Mouse (Mus musculus): ENCODE results near the gene Ptger4. TPM values are rescaled to one million over a fixed set of nuclear protein-coding genes. Genes with fewer than 3 reads are reported as not detected.

Ptger4 gene
- total and polyA plus RNA-seq, 2 experiments from 2014 or later: 3.0 to 5.0 TPM

DNA sequence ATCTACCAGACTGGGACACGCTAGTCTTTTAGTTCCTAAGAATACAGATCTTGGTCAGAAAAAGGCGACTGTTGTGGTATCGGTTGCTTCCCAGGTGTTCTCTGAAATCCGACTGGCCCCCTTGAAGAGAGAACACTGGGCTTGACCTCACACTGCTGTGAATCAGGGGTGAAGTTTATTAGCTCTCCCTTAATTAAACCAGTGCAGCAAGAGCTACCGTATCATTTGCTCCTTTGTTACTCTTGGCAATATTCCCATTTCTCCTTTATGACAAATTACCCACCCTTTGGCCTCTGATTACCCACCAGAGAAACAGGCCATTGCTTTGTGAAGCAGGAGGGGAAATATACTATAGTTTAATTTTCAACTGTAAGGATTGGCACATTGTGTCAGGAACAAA lies 16.2 kb upstream of the Ptger4 start:
- Histone ChIP-seq H3K27me3 (ENCODE audit: control insufficient read depth, insufficient read depth, low read length) (no peaks in the 10 kb centered on the region), H3K4me2 (ENCODE audit: low read depth, low read length) (no peak overlapping the region), H3K4me1 (ENCODE audit: control insufficient read depth, insufficient read depth) (no peaks in the 10 kb centered on the region), H3K27ac (ENCODE audit: low read depth) (no peak overlapping the region), H3K9me3 (replicated peaks; ENCODE audit: control insufficient read depth, low read length) (no peaks in the 10 kb centered on the region), H3K9ac (replicated peaks; ENCODE audit: low read depth, low read length) (no peak overlapping the region), H3K36me3 (replicated peaks; ENCODE audit: control insufficient read depth, insufficient read depth, low read length) (no peaks in the 10 kb centered on the region), H3K4me3 (ENCODE audit: low read depth, low read length) (no peak overlapping the region)
- TF ChIP-seq EP300 (IDR thresholded peaks at IDR 0.05; ENCODE audit: low read depth): no peak
- no peak for TF ChIP-seq CTCF (IDR thresholded peaks at IDR 0.05; ENCODE audit: low read depth)
- 54% methylated on average over 5 of the region's 5 CpGs for WGBS
- no peak for DNase-seq (ENCODE audit: low spot score)
- ATAC-seq (ENCODE audit: insufficient read depth, low read depth): no peak

DNA sequence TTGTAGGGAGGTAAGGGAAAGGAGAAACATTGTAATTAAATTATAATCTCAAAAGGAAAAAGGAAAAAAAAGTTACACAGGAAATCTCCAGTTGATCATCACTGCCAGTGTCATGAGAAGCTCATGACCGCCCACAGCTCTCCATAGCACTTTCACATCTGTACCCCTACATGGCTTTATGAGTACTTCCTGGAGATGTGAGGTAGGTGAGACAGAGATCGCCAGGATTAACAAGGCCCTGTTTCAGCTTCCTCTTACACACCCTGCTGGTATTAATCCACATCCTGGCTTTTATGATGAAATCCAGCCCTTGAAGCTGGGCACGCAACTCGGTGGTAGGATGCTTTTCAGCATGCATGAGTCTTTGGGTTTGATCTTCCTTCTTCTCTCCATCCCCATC lies 6.2 kb upstream of the Ptger4 start:
- WGBS: 70% methylated on average over 4 of the region's 4 CpGs
- no peak overlapping the region for H3K9ac ChIP-seq (replicated peaks; ENCODE audit: low read depth, low read length)

DNA sequence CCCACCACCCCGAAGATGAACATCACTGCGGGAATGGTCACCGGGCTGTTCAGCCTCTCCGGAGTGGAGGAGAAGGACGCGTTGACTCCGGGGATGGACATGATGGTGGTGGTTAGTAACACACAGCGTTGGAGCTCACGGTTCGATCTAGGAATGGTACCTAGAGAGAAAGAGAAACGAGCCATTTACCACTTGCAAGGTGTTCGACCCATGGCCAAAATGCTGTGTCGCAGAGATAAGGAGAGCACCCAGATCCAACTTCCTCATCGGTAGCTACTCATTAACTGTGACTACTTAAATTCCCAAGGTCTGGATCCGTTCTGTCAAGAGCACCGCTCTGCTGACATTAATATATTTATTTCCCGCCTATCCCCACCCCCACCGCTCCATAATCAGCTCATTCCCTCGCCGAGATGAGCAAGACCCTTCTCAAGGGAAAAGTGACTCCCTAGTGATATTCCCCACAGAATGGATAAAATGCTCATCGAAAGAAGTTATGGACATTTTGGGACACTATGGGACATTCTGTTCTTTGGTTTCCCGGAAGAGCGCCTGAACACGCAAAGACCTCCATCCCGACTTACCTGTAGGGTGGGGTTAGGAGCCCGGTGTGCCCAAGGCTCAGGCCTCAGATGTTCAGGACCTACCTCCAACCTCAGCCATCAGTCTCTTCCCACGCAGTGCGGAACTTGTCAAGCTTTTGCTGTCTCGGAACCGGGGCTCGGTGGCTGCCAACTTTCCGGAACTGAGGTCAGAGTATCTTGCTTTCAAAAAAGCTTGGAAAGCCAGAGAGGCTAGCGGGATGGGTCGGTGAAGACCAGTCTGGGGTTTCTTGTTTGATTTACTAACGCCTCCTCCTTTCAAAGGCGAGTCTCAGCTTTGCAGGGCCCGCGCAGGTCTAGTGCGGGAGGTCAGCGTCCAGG lies 690 bp downstream of the Ptger4 start:
- Histone ChIP-seq H3K36me3 (replicated peaks; ENCODE audit: control insufficient read depth, insufficient read depth, low read length) (no peaks in the 10 kb centered on the region), H3K9ac (replicated peaks; ENCODE audit: low read depth, low read length) (peak overlapping the region; percentile 40; the same call in 1 of the 2 replicates), H3K4me3 (ENCODE audit: low read depth, low read length) (peak overlapping the region; percentile 61), H3K27me3 (ENCODE audit: control insufficient read depth, insufficient read depth, low read length) (peaks cover 40% of the 10 kb centered on the region), H3K9me3 (replicated peaks; ENCODE audit: control insufficient read depth, low read length) (no peaks in the 10 kb centered on the region), H3K4me2 (ENCODE audit: low read depth, low read length) (peak overlapping the region; percentile 89), H3K4me1 (ENCODE audit: control insufficient read depth, insufficient read depth) (peaks cover 23% of the 10 kb centered on the region), H3K27ac (ENCODE audit: low read depth) (no peak overlapping the region)
- no peak for DNase-seq (ENCODE audit: low spot score)
- TF ChIP-seq EP300 (IDR thresholded peaks at IDR 0.05; ENCODE audit: low read depth) (no peak), CTCF (IDR thresholded peaks at IDR 0.05; ENCODE audit: low read depth) (no peak)
- WGBS: 5% methylated on average over 40 of the region's 40 CpGs
- ATAC-seq (ENCODE audit: insufficient read depth, low read depth): no peak

More for the DNA sequence above, 6.2 kb upstream of the Ptger4 start:
- no peak overlapping the region for H3K27ac ChIP-seq (ENCODE audit: low read depth)
- DNase-seq (ENCODE audit: low spot score) (no peak), ATAC-seq (ENCODE audit: insufficient read depth, low read depth) (no peak)
- no peak overlapping the region for H3K4me3 ChIP-seq (ENCODE audit: low read depth, low read length)
- TF ChIP-seq EP300 (IDR thresholded peaks at IDR 0.05; ENCODE audit: low read depth) (no peak), CTCF (IDR thresholded peaks at IDR 0.05; ENCODE audit: low read depth) (no peak)
- H3K27me3 ChIP-seq (ENCODE audit: control insufficient read depth, insufficient read depth, low read length): 0 out of 2 replicates have a peak, but pooled peaks cover 8% of the 10 kb centered on the region
- no peak overlapping the region for H3K4me2 ChIP-seq (ENCODE audit: low read depth, low read length)
- no peaks in the 10 kb centered on the region for H3K36me3 ChIP-seq (replicated peaks; ENCODE audit: control insufficient read depth, insufficient read depth, low read length)
- H3K9me3 ChIP-seq (replicated peaks; ENCODE audit: control insufficient read depth, low read length): no peaks in the 10 kb centered on the region
- H3K4me1 ChIP-seq (ENCODE audit: control insufficient read depth, insufficient read depth): no peaks in the 10 kb centered on the region

DNA sequence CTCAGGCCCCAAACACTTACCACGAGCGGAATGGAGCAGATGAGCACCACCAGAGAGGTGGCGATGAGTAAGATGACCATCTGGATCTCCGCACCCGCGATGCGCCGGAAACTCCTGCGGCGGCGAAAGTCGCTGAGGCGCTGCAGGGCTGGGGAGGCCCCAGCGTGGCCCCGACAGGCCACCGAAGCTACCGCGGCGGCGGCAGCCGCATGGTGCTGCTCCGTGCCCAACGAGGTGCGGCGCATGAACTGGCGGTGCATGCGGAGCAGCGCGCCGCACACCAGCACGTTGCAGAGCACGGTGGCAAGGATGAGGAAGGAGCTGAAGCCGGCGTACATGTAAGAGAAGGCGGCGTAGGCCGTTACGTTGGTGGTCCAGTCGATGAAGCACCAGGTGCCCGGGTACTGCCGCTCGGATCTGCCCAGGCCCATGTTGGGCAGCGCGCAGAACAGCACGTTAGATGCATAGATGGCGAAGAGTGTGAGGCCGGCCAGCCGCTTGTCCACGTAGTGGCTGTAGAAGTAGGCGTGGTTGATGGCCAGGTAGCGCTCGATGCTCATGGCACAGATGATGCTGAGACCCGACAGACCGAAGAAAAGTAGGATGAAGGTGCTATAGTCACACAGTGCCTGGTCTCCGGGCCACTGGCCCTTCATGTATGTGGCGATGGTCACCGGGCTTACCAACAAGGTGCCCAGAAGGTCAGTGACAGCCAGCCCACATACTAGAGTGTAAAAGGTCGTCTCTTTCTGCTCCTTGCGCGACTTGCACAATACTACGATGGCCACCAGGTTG lies 1.5 kb downstream of the Ptger4 start:
- peak overlapping the region; percentile 10; the same call in 1 of the 2 replicates for H3K9ac ChIP-seq (replicated peaks; ENCODE audit: low read depth, low read length)
- no peak overlapping the region for H3K27ac ChIP-seq (ENCODE audit: low read depth)
- WGBS: 2% methylated on average over 61 of the region's 61 CpGs
- peak overlapping the region; percentile 61 for H3K4me3 ChIP-seq (ENCODE audit: low read depth, low read length)
- TF ChIP-seq EP300 (IDR thresholded peaks at IDR 0.05; ENCODE audit: low read depth): no peak
- TF ChIP-seq CTCF (IDR thresholded peaks at IDR 0.05; ENCODE audit: low read depth): no peak
- peak overlapping the region; percentile 89 for H3K4me2 ChIP-seq (ENCODE audit: low read depth, low read length)
- ATAC-seq (ENCODE audit: insufficient read depth, low read depth) (peak; percentile 21; the same call in 1 of the 2 replicates), DNase-seq (ENCODE audit: low spot score) (no peak)
- H3K9me3 ChIP-seq (replicated peaks; ENCODE audit: control insufficient read depth, low read length): no peaks in the 10 kb centered on the region
- H3K36me3 ChIP-seq (replicated peaks; ENCODE audit: control insufficient read depth, insufficient read depth, low read length): no peaks in the 10 kb centered on the region
- peaks cover 27% of the 10 kb centered on the region for H3K4me1 ChIP-seq (ENCODE audit: control insufficient read depth, insufficient read depth)
- H3K27me3 ChIP-seq (ENCODE audit: control insufficient read depth, insufficient read depth, low read length): peaks cover 40% of the 10 kb centered on the region

DNA sequence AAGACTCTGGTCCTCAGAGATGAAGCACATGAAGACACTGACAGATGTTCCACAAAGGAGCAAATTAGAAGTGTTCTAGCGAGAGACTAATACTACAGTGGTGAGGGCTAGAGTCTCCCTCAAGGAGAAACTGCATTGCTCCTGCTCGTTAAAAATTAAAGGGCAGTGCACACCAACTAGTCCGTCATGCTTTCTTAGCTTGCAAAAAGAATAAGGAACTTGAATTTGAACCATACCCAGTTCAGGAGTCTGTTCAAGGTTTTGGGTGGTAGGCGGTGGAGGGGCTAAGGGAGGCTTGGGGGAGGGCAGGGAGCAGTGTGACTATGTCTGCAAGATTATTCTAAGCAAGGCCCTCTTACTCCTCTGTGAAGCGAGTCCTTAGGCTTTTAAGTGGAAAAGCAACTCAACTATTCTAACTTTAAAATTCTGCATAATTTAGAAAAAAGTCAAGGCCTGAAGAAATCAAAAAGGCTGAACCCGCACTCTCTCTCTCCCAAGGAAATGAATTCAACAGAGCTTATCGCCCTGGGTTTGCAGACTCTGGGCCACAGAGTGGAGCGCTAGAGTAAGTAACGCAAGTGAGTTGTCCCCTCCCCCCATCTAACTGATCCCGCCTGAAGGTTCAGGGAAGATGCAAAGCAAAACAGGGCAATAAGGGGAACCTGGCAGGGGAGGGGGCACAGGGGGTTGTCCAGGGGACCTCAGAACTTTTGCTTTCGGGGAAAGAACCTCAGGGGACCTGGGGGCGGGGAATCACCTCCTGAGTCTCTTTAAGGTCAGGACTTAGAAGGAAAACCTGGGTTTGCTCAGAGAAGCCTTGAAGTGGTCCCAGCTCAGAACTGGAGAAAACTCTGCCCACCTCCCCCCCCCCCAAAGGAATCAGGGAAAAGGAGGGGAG lies 2.4 kb downstream of the Ptger4 start:
- 36% methylated on average over 12 of the region's 12 CpGs for WGBS
- Histone ChIP-seq H3K9ac (replicated peaks; ENCODE audit: low read depth, low read length) (peak overlapping the region; percentile 10; the same call in 1 of the 2 replicates), H3K27ac (ENCODE audit: low read depth) (peak overlapping the region; percentile 19)

More for the DNA sequence above, 2.4 kb downstream of the Ptger4 start:
- peak overlapping the region; percentile 89 for H3K4me2 ChIP-seq (ENCODE audit: low read depth, low read length)
- TF ChIP-seq CTCF (IDR thresholded peaks at IDR 0.05; ENCODE audit: low read depth) (peak; percentile 40; the same call in 1 of the 2 replicates), EP300 (IDR thresholded peaks at IDR 0.05; ENCODE audit: low read depth) (no peak)
- peak overlapping the region; percentile 61 for H3K4me3 ChIP-seq (ENCODE audit: low read depth, low read length)
- H3K36me3 ChIP-seq (replicated peaks; ENCODE audit: control insufficient read depth, insufficient read depth, low read length): no peaks in the 10 kb centered on the region
- peaks cover 27% of the 10 kb centered on the region for H3K4me1 ChIP-seq (ENCODE audit: control insufficient read depth, insufficient read depth)
- H3K27me3 ChIP-seq (ENCODE audit: control insufficient read depth, insufficient read depth, low read length): peaks cover 40% of the 10 kb centered on the region
- no peaks in the 10 kb centered on the region for H3K9me3 ChIP-seq (replicated peaks; ENCODE audit: control insufficient read depth, low read length)
- DNase-seq (ENCODE audit: low spot score) (peak; percentile 41), ATAC-seq (ENCODE audit: insufficient read depth, low read depth) (no peak)

Measured in heart, postnatal 0 days (tissue).